Mouse (Mus musculus): Measurements from ENCODE around the gene Arhgef6.

Arhgef6 gene

DNA sequence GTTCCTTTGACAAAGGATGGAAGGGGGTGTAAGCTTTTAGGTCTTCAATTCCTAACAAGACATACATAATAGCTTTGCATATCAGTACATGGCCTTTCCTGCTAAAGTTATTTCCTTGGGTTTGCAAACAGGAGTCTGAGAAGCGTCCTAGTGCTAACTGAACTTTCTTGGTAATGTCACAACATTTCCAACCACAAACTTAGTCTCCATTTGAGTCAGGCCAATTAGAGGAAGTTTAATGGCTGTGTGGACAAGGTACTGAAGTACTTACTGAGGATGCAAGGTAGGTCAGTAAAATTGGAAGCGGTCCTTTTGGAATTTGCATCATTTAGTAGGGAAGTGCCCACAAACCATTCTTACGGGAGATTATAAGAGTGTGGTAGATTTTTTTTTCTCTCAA, 155.2 kb downstream of the Arhgef6 start:
- DNase-seq: no peak

DNA sequence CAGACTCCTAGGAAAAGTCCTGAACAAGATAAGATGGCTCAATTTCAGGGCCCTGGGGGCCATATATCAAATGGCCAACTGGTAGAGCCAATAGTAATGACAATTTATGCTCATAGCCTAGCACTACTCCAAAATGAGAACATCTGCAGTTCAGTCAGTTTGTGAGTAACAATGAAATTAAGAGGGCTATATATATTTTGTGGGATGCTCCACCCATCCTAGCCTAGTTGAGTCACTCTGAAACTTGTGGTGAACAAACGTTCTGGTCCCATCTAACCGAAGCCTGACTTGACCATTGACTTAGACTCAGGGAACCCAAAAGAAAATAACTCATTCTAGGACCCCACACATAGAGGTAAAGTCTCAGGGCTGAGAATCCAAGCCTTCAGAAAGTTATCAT, 156.1 kb downstream of the Arhgef6 start:
- DNase-seq: no peak

Measured in lung, postnatal 14 days (tissue).